Mouse (Mus musculus) cerebellum, adult 11 months (tissue): ENCODE measurements around the gene Hyal2.

ENCODE experiments used
- DNase-seq: peaks from one replicate; pipeline ENCODE4 v3.0.0; 2022

Gene Hyal2

GRCm38 (mm10) chr9:107567702-107568319 is at the start of gene Hyal2:
Gene Hyal2, plus strand, starts transcription at chr9:107567945.
- no peak for DNase-seq

- DNase-seq = no peak
These were observed 47.4 kb upstream of the Hyal2 start for GRCm38 (mm10) chr9:107520331-107520730.

GRCm38 (mm10) chr9:107521190-107521589 is 46.6 kb upstream of the Hyal2 start:
- DNase-seq = no peak

GRCm38 (mm10) chr9:107521711-107522399 is 45.9 kb upstream of the Hyal2 start:
- DNase-seq = no peak

- no peak for DNase-seq
These were observed 45.4 kb upstream of the Hyal2 start for GRCm38 (mm10) chr9:107522400-107522711.

- peak; percentile 47 for DNase-seq
These were observed 41.3 kb upstream of the Hyal2 start for GRCm38 (mm10) chr9:107526198-107527026.

DNA sequence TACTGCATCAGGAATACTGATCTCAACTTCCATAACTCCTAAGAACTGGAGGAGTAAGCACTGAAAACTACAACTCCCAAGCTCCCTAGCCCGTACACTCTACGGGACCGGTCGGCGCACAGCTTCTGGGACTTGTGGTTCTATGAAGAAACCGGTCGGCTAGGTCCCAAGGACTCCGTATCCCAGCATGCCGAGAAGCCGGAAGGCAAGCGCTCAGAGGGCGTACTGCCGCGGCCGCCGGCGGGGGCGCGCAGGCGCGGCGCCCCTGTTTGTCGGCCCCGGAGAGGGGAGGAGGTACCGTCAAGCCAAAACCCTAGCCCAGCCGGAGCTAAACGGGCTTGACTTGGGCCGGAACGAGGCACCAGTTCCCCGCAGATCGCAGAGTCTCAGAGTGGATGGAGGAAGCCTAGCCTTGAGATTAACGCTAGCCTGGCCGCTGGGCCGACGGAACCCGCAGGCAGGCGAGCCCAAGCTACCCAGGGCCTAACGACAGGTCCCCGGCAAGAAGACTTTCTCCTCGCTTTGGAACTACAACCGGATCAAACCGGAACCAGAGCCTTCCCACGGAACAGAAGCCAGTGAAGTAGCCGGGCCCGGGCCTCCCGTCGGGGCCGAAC is 33.8 kb upstream of the Hyal2 start, which contains the start of gene Tmem115:
Gene Tmem115 (plus strand): TSS at position 155 of the 617 bp plus-strand sequence.
- DNase-seq = peak; percentile 91

DNA sequence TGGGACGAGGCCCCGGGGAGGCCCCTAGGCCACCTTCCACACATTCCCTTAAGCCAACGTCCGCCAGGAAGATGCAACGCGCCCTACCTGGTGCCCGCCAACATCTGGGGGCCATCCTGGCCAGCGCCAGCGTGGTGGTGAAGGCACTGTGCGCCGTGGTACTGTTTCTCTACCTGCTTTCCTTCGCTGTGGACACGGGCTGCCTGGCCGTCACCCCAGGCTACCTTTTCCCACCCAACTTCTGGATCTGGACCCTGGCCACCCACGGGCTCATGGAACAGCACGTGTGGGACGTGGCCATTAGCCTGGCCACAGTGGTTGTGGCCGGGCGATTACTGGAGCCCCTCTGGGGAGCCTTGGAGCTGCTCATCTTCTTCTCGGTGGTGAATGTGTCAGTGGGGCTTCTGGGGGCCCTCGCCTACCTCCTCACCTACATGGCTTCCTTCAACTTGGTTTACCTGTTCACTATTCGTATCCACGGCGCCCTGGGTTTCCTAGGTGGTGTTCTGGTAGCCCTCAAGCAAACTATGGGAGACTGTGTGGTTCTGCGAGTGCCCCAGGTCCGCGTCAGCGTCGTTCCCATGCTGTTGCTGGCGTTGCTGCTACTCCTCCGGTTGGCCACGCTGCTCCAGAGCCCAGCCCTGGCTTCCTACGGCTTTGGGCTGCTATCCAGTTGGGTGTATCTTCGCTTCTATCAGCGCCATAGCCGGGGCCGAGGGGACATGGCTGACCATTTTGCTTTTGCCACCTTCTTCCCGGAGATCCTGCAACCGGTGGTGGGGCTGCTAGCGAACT is 33.1 kb upstream of the Hyal2 start:
- DNase-seq = peak; percentile 45

- DNase-seq = no peak
These were observed 29.5 kb upstream of the Hyal2 start for GRCm38 (mm10) chr9:107538231-107538630.

- DNase-seq = no peak
These were observed 29.0 kb upstream of the Hyal2 start for GRCm38 (mm10) chr9:107538711-107539110.

DNA sequence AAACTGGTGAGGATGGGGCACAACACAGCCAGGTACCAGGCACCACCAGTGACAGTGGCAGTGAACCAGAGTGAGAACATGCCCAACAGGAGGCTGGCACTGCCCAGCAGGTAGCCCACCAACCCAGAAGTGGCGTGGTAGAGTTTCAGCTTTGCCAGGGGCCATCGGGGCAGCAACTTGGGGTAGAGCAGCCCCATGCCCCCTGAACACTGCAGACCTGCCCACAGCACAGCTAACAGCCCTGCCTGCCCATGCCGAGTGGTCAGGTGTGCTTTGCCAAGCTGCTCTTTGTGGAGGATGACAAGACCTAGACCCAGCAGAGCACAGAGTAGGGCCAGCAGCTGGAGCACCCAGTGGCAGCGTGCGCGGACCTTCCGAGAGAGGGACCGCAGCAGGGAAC is 27.8 kb upstream of the Hyal2 start:
- no peak for DNase-seq

GRCm38 (mm10) chr9:107540420-107540819 is 27.3 kb upstream of the Hyal2 start:
- no peak for DNase-seq

GRCm38 (mm10) chr9:107541005-107541404 is 26.7 kb upstream of the Hyal2 start:
- DNase-seq = no peak

DNA sequence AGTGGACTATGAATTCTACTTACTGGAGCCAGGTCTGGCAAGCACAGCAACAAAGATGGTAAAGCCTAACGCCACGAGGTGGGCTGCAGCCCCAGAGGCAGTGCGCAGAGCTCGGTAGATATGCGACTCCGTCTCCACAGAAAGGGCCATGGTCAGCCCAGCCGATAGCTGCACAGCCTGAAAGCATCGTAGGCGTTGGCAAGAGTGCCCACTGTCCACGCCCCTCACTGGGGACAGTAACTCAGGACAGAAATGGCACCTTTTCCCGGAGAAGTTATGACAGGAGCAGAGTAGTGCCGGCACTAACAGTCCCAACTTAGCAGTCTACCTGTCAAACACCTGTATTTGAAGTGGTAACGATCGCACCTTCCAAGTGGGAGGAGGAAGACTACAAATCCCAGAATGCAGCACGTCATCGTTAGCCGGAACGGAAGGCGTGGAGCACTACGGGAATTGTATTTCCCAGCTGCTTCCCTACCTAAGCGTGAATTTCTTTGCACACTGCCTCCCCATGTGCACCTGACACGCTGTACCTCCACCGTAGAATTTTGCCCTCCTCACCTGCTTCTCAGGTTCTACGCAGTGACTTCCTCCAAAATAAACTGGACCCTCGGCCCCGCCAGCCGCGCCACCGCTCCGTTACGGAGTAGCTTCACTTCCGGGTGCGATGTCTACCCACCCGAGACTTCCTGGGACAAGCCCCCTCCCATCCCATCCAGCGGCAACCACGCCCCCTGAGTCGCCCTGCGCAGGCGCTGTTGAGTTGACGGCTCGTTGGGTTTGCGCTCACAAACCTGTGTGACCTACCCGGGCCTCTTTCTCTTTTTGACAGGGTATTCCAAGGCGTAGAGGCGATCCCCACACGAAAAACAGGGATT is 26.0 kb upstream of the Hyal2 start, which contains the start of the genes Cyb561d2 and Nprl2:
Gene Cyb561d2 (minus strand): TSS at position 720 of the 878 bp plus-strand sequence.
Gene Nprl2 (plus strand): TSS at position 753 of the 878 bp plus-strand sequence.
- peak; percentile 92 for DNase-seq

DNA sequence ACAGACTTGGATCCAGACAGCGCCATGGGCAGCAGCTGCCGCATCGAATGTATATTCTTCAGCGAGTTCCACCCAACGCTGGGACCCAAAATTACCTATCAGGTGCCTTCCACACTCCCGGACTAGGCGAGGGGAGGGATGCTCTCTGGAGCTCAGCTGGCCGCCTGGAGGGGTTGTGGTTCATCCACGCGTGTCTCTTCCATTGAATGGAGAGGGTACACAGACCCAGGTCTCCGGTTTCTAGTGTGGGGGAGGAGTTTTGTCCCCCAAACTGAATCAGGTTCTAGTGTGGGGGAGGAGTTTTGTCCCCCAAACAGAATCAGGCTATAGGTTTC is 25.4 kb upstream of the Hyal2 start:
- no peak for DNase-seq

DNA sequence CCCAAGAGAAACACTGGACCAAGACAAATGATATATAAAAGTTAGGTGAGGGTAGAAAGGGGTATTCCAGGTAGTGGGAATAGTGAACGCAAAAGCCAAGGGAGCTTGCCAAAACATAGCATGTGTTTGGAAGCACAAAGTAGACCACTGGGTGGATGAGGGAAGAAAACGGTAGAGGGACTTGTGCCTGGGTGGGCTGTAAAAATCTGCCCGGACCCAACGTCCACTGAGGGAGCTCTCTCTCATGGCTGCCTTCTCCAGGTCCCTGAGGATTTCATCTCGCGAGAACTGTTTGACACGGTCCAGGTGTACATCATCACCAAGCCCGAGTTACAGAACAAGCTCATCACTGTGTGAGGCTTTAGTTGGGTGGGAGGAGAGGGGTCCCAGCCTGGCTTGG is 25.0 kb upstream of the Hyal2 start:
- no peak for DNase-seq

GRCm38 (mm10) chr9:107543299-107543698 is 24.4 kb upstream of the Hyal2 start:
- DNase-seq = no peak

- DNase-seq = no peak
These were observed 23.5 kb upstream of the Hyal2 start for GRCm38 (mm10) chr9:107544196-107544700.

DNA sequence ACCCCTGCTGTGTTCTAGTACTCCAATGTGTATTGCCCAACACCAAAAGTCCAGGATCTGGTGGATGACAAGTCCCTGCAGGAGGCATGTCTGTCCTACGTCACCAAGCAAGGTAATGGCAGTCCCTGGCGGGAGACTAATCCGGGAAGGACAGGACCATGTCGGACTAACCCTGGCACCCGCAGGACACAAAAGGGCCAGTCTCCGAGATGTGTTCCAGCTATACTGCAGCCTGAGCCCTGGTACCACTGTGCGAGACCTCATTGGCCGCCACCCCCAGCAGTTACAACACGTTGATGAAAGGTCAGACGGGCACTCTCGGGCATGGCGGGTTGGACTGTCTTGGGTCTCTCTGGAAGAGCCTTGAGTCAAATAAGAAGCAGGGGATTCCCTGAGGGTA is 23.0 kb upstream of the Hyal2 start:
- no peak for DNase-seq

GRCm38 (mm10) chr9:107545199-107545598 is 22.5 kb upstream of the Hyal2 start:
- no peak for DNase-seq

- peak; percentile 74 for DNase-seq
These were observed 22.1 kb upstream of the Hyal2 start for GRCm38 (mm10) chr9:107545602-107546001.
